Mouse (Mus musculus): ENCODE measurements at regions not wholly inside any gene's neighbourhood (a gene's known extent, or its start where the extent isn't known, plus 50 kb on each side); places are given as distances from the start of the nearest gene placed in this dataset.

DNA sequence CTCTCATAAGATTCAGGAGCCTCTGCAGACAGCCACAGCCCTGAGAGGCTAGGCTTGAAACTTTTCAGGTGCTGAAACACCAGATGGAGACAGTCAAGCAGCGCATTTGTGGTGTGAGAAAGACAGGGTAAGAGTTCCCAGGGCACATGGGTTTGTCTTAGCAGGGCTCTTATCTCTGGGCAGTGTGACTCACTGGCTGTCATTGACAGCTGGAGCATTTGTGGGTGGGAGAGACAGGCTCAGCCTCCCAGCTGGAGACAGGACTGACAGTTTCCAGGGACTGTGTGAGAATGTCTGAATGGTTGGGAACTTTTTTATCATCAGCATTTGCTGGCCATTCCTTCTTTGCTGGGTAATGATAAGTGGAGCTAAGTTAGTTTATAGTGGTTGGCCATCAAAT lies 53.9 kb upstream of the Vav3 start:
- TF ChIP-seq CTCF (conservative IDR thresholded peaks at IDR 0.05 in 1 of 2, IDR thresholded peaks at IDR 0.05 in 1 of 2; ENCODE audit: low read depth in 2 of 2, low read length in 2 of 2) (no peak), GABPA (IDR thresholded peaks at IDR 0.05; ENCODE audit: insufficient replicate concordance, low read depth, low read length) (no peak), POLR2A (IDR thresholded peaks at IDR 0.05; ENCODE audit: low read depth, low read length) (no peak), EP300 (IDR thresholded peaks at IDR 0.05; ENCODE audit: low read length) (no peak), E2F4 (IDR thresholded peaks at IDR 0.05; ENCODE audit: insufficient replicate concordance, low read depth, low read length) (no peak), ZNF384 (IDR thresholded peaks at IDR 0.05; ENCODE audit: low read depth, low read length) (no peak), BHLHE40 (IDR thresholded peaks at IDR 0.05; ENCODE audit: low read depth, low read length) (no peak), NRF1 (IDR thresholded peaks at IDR 0.05; ENCODE audit: low read depth, low read length) (no peak), ETS1 (conservative IDR thresholded peaks at IDR 0.05; ENCODE audit: low read depth, low read length) (no peak), KAT2A (IDR thresholded peaks at IDR 0.05; ENCODE audit: insufficient replicate concordance, low read length) (no peak), MAFK (IDR thresholded peaks at IDR 0.05; ENCODE audit: insufficient replicate concordance, low read length) (no peak), USF1 (IDR thresholded peaks at IDR 0.05; ENCODE audit: low read depth, low read length) (no peak), TBP (conservative IDR thresholded peaks at IDR 0.05; ENCODE audit: low read depth, low read length) (no peak)
